Mouse (Mus musculus) cortical plate, adult 2 months (tissue): ENCODE data around the gene Scn1b. TPM values are rescaled to one million over a fixed set of nuclear protein-coding genes. Genes with fewer than 3 reads are reported as not detected.

ENCODE experiments used
- H3K27ac ChIP-seq: fragments of 200-500 bp; 2 replicates; pipeline ENCODE4 v1.5.1; 2012; ENCODE audit warnings: low read length, control low read depth, inconsistent platforms; ENCODE audit not compliant: insufficient read depth
- H3K4me1 ChIP-seq: fragments of 200-500 bp; 2 replicates; pipeline ENCODE4 v1.6.1; 2011; ENCODE audit warnings: low read length; ENCODE audit not compliant: control insufficient read depth, insufficient read depth
- H3K4me3 ChIP-seq: fragments of 200-500 bp; 2 replicates; pipeline ENCODE4 v1.5.1; 2011; ENCODE audit warnings: mild to moderate bottlenecking, low read length, control low read depth; ENCODE audit not compliant: insufficient read depth
- CTCF ChIP-seq: fragments of 200-500 bp; IDR thresholded peaks from 2 replicates; pipeline ENCODE4 v1.5.1; 2011; ENCODE audit warnings: mild to moderate bottlenecking, control low read depth, low read length; ENCODE audit not compliant: insufficient read depth; ENCODE audit errors: extremely low read depth
- POLR2A ChIP-seq: fragments of 200-500 bp; IDR thresholded peaks from 2 replicates; pipeline ENCODE4 v1.6.1; 2011; ENCODE audit warnings: mild to moderate bottlenecking, low read length, control low read depth; ENCODE audit not compliant: insufficient read depth; ENCODE audit errors: extremely low read depth
- polyA plus RNA-seq: library from polyadenylated mRNA; depleted of rRNA; stranded (reverse); fragments of >200 nt; gene quantifications from 2 replicates; pipeline ENCODE4 v1.2.3, GENCODE M21; 2012

Gene Scn1b
- polyA plus RNA-seq, 1 experiment, result 1,195 TPM

- Histone ChIP-seq H3K4me3 (no peak overlapping the region), H3K27ac (no peak overlapping the region), H3K4me1 (peaks cover 1% of the 10 kb centered on the region; the same call in 1 of the 2 replicates)
- TF ChIP-seq CTCF, result peak; percentile 80
- no peak for TF ChIP-seq POLR2A
These were observed 4.0 kb upstream of the Scn1b start for GRCm38 (mm10) chr7:31130841-31131240.

DNA sequence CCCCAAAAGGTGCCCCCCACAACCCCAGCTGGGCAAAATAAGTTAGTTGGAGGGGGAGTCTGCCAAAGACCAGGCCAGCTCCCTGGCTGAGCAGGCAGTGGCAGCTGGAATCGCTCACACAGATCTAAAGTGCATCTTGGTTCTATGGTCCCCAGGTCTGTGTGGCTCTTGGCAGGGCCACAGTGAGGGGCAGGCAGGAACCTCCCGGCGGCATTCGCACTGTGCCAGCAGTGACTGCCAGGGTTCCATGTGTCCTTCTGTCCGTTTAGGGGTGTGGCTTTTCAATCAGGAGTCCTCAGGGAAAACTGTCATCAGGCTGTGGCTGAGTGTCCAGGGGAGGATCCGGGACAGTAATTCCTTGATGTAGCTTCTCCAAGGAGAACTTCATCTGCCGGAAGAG lies 3.4 kb upstream of the Scn1b start:
- Histone ChIP-seq H3K4me1 (peaks cover 1% of the 10 kb centered on the region; the same call in 1 of the 2 replicates), H3K4me3 (no peak overlapping the region), H3K27ac (no peak overlapping the region)
- TF ChIP-seq POLR2A (no peak), CTCF (no peak)

DNA sequence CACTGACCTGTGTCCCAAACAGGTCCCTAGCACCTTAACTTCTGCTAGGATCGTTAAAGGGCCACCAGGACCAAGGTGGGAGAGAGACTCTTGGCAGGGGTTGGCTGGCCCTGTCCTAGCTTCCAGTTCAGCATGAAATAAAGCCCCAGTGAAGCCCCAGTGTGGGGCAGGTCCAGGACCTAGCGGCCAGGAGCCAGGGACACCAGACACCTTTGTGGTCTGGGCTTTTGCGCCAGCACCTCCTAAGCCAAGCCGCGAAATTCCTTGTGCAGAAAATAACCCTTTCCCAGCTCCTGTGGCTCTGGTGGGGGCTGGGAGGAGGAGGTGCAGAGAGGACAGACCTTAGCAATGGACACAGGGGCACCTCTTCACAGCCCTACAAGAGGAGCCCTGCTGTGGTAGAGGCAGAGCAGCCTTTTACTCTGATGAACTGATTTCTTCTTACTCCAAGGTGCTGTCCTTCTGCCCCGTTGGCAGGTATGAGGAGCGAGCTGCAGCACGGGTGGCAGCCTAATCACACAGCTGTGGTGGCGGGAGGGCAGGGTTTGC lies 1.4 kb upstream of the Scn1b start:
- no peak overlapping the region for H3K4me3 ChIP-seq
- H3K4me1 ChIP-seq, result peaks cover 3% of the 10 kb centered on the region; the same call in 1 of the 2 replicates
- TF ChIP-seq CTCF, result no peak
- no peak for TF ChIP-seq POLR2A
- no peak overlapping the region for H3K27ac ChIP-seq

DNA sequence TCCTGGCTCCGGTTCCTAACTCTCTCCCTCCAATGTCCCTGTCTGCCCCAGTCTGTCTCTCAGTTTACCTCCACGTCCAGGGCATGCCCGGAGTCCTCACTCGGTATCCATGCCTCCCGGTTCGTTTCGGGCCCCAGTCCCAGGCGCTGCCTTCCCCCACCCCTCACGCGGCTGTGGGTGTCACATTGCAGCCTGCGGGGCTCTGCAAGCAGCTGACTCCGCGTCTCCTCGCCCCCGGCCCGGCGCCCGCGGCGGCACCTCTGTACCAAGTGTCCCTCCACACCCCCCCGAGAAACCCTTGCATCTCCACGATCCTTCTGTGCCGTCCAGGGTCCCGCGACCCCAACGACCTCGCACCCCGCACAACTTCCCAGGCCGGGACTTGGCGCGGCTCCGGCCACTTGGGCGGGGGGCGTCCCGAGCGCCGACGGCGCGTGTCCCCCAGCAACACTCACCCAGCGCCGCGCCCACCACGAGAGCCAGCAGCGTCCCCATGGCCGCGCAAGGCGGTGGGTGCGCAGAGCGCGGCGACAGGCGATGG lies 522 bp downstream of the Scn1b start:
- H3K4me3 ChIP-seq, result peak overlapping the region; percentile 84
- peaks cover 3% of the 10 kb centered on the region; the same call in 1 of the 2 replicates for H3K4me1 ChIP-seq
- peak overlapping the region; percentile 96 for H3K27ac ChIP-seq
- TF ChIP-seq CTCF, result no peak
- no peak for TF ChIP-seq POLR2A

DNA sequence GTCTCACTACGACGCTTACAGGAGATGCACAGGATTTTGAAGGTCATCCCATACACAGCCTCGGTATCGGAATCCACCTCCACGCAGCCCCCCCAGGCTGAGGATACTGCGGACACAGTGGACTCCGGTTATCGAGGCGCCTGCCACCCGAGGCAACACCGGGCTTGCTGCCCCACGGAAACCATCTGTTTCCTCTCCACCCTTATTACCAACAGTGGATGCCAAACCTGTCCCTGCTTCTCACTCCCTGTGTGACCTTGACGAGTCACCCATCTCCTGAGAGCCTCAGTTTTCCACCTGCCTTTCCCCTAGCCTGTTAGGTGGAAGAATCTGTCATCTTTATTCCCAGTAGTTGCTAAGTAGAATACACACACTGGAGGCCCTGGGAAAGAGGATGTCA lies 1.7 kb downstream of the Scn1b start:
- no peak overlapping the region for H3K27ac ChIP-seq

DNA sequence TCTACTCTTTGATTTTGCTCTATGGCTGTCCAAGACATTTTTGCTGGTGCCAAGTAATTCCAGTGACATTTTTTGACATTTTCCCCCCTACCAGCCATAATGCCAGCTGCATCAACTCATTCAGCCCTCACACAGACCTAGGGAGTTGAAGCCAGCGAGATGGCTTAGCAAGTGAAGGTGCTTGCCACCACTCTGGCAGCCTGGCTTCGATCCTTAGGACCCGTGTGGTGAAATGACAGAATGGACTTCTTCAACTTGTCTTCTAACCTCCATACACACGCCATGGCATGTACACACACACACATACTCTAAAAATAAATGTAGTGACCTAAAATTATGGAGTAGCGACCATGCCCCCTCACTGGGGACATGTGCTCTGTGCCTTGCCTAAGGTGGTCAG lies 2.4 kb downstream of the Scn1b start:
- Histone ChIP-seq H3K4me3 (peak overlapping the region; percentile 84), H3K27ac (no peak overlapping the region), H3K4me1 (peaks cover 3% of the 10 kb centered on the region; the same call in 1 of the 2 replicates)
- no peak for TF ChIP-seq CTCF

More for the DNA sequence above, 1.7 kb downstream of the Scn1b start:
- H3K4me3 ChIP-seq, result peak overlapping the region; percentile 84
- TF ChIP-seq CTCF (no peak), POLR2A (no peak)
- H3K4me1 ChIP-seq, result peaks cover 3% of the 10 kb centered on the region; the same call in 1 of the 2 replicates

DNA sequence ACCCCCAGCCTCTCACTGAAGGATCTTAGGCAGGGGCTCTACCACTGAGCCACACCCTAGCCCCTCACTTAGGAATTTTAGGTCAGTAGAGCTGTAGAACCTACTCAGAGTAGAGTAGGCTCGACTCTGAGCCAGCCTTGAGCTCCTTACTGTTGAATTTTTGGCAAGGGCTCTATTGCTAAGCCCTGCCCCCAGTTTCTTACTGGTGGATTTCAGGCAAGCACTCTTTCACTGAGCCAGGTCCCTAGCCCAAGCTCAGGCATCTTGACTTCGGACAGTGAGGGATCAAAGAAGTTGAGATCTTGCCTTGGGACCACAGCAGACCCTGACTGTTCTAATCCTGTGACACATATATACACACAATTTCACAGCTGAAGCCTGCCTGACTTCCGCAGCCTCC lies 3.1 kb downstream of the Scn1b start:
- Histone ChIP-seq H3K4me1 (peaks cover 4% of the 10 kb centered on the region; the same call in 1 of the 2 replicates), H3K4me3 (no peak overlapping the region), H3K27ac (no peak overlapping the region)
- no peak for TF ChIP-seq CTCF
- no peak for TF ChIP-seq POLR2A

GRCm38 (mm10) chr7:31122641-31123631 lies 3.9 kb downstream of the Scn1b start:
- no peak overlapping the region for H3K27ac ChIP-seq

DNA sequence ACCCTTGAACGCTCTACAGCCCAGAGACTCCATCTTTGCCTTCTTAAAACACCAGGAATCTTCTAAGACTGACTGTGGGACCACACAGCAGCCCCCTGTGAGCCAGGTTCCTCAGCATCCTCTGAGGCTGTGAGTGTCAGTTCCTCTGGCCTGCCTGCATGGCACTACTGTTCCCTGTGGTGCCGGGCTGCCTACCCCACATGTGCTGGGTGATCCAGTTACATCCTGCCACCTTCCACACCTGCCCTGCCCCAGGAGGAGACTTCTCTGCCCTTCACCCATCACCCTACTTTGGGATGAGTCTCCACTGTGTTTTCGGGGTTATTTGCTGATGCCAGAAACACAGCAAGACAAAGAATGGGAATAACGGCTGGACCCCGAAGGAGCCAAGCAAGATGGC lies 7.2 kb downstream of the Scn1b start:
- Histone ChIP-seq H3K4me3 (no peak overlapping the region), H3K4me1 (peaks cover 5% of the 10 kb centered on the region), H3K27ac (no peak overlapping the region)
- no peak for TF ChIP-seq CTCF
- no peak for TF ChIP-seq POLR2A

More at GRCm38 (mm10) chr7:31122641-31123631, 3.9 kb downstream of the Scn1b start:
- TF ChIP-seq POLR2A (no peak), CTCF (no peak)
- H3K4me3 ChIP-seq, result no peak overlapping the region
- H3K4me1 ChIP-seq, result peaks cover 4% of the 10 kb centered on the region; the same call in 1 of the 2 replicates

DNA sequence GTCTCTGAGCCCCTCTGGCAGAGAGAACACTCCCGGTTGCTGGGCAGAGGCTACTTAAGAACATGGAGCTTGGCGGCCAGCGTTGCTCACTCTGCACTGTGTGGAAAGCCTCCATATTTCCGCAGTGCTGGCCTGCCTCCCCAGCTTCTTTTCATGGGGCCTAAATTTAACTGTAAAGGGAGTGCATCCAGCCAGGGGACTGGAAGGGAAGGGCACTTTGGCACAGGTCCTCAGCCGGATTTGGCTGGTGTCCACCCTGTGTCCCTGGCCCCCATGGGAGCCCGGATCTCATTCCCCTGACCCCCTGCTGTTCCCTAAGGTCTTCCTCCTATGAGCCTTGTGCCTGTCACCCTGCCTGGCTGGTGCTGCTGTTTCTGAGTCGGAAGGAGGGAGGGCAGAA lies 8.3 kb downstream of the Scn1b start:
- H3K27ac ChIP-seq, result no peak overlapping the region
- peaks cover 4% of the 10 kb centered on the region for H3K4me1 ChIP-seq
- no peak for TF ChIP-seq POLR2A
- TF ChIP-seq CTCF, result no peak
- H3K4me3 ChIP-seq, result no peak overlapping the region
